Mouse (Mus musculus): Measurements from ENCODE around the gene Trpv1. TPM values are rescaled to one million over a fixed set of nuclear protein-coding genes. Genes with fewer than 3 reads are reported as not detected.

The Trpv1 gene
- polyA plus RNA-seq, 1 experiment from 2014 or later: 0.26 TPM

DNA sequence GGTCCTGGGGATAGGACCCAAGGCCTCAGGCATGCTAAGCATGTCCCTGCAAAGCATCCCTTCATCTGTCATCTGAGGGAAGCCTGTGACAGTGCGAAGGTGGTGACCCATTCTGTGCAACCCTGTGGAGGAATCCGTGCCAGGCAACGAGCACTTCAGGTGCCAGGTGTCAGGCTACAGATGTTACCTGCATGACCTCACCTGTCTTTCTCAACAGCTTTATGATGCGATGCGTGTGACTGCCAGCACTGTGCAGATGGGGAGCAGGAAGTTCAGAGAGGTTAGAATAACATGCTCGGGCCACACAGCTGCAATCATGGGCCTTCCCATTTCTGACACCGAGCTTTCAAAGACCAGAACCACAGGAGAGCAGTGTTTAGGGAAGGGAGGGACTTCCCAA, 28.9 kb upstream of the Trpv1 start:
- no peaks in the 10 kb centered on the region for H3K9me3 ChIP-seq (replicated peaks)
- 69% methylated on average over 7 of the region's 7 CpGs for WGBS
- DNase-seq (ENCODE audit: low spot score): no peak

DNA sequence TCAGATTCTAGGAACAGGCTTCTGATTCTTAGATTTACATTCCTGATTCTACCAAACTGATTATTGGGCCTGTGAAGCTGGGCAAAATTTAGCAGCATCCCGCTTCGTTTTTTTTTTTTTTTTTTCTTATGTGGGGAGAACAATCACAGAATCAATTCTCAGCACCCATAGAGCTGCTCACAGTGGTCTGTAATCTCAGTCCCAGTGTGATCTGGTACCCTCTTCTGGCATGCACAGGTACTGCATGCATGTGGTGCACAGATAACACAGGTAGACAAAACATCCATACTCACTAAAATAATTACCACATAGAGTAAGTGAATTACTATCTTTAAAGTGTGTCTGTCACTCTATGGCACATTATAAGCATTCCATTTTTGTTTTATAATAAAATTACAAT, 26.5 kb upstream of the Trpv1 start:
- 81% methylated on average over 2 of the region's 2 CpGs for WGBS
- no peak for DNase-seq (ENCODE audit: low spot score)
- no peaks in the 10 kb centered on the region for H3K4me1 ChIP-seq
- no peak overlapping the region for H3K4me3 ChIP-seq
- H3K36me3 ChIP-seq: no peaks in the 10 kb centered on the region
- H3K27ac ChIP-seq: no peak overlapping the region
- H3K9me3 ChIP-seq (replicated peaks): no peaks in the 10 kb centered on the region
- no peaks in the 10 kb centered on the region for H3K27me3 ChIP-seq (ENCODE audit: low read depth, poor library complexity, severe bottlenecking)

More for the DNA sequence above, 28.9 kb upstream of the Trpv1 start:
- Histone ChIP-seq H3K4me3 (no peak overlapping the region), H3K27ac (no peak overlapping the region), H3K27me3 (ENCODE audit: low read depth, poor library complexity, severe bottlenecking) (no peaks in the 10 kb centered on the region), H3K4me1 (no peaks in the 10 kb centered on the region), H3K36me3 (no peaks in the 10 kb centered on the region)

DNA sequence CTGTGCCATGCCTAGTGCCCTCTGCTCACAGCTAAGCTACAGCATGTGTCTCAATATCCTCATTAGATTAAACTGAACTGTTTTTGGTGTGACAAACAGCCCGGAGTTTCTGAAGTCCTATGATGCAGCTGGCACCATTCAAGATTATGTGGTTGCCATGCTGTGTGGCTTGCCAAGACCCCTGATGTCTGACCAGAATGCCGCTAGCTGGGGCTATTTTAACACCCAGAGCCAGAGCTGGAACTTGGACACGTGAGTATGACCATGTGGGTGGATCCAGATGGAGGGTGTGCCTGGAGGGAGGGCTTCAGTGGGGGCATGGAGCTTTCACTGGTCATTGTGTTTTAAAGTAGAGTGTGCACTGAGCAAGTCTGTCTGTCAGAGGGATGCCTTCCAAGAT, 20.1 kb upstream of the Trpv1 start:
- no peak for DNase-seq (ENCODE audit: low spot score)
- Histone ChIP-seq H3K36me3 (no peaks in the 10 kb centered on the region), H3K27ac (no peak overlapping the region), H3K9me3 (replicated peaks) (no peaks in the 10 kb centered on the region), H3K27me3 (ENCODE audit: low read depth, poor library complexity, severe bottlenecking) (no peaks in the 10 kb centered on the region), H3K4me3 (no peak overlapping the region), H3K4me1 (no peaks in the 10 kb centered on the region)
- 83% methylated on average over 3 of the region's 3 CpGs for WGBS

DNA sequence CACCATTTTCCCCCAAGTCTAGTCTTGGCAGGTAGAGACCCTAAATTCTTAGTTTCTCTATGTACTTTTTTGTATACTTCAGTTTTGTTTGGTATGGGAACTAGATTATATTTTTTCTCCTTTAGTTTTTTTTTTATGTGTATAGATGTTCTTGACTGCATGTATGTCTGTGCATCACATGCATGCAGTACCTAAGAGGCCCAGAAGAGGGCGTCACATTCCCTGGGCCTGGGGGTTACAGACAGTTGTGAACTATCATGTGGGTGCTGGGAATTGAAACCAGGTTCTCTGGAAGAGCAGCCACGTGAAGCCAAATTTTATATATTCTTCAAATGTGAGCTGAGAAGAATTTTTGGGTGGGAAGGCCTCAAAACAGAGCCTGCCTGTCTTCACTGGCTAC, 14.4 kb upstream of the Trpv1 start:
- no peak for DNase-seq (ENCODE audit: low spot score)
- H3K9me3 ChIP-seq (replicated peaks): no peaks in the 10 kb centered on the region
- no peak overlapping the region for H3K27ac ChIP-seq
- 52% methylated on average over 2 of the region's 2 CpGs for WGBS
- no peaks in the 10 kb centered on the region for H3K4me1 ChIP-seq
- no peaks in the 10 kb centered on the region for H3K27me3 ChIP-seq (ENCODE audit: low read depth, poor library complexity, severe bottlenecking)
- H3K36me3 ChIP-seq: no peaks in the 10 kb centered on the region
- no peak overlapping the region for H3K4me3 ChIP-seq

DNA sequence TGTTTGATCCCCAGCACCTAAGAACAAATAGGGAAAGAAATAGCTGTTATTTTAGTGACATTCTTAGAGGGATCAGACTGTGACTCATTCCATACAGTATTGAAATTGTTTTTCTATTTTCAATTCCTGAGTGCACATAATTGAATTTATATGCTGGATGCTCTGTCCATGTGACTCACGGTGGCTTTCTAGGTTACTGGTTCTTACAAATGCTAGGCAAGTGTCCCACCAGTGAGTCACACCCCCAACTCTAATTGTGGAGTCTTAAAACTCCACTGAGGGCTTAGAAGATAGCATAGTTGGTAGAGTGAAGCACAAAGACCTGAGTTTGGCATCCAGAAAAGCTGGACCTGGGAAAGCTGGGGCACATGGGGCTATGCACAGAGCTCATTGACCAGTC, 13.4 kb upstream of the Trpv1 start:
- no peak for DNase-seq (ENCODE audit: low spot score)
- Histone ChIP-seq H3K4me3 (no peak overlapping the region), H3K4me1 (no peaks in the 10 kb centered on the region), H3K27ac (no peak overlapping the region), H3K27me3 (ENCODE audit: low read depth, poor library complexity, severe bottlenecking) (no peaks in the 10 kb centered on the region), H3K9me3 (replicated peaks) (no peaks in the 10 kb centered on the region), H3K36me3 (no peaks in the 10 kb centered on the region)
- WGBS: 86% methylated on average over 1 of the region's 1 CpGs

DNA sequence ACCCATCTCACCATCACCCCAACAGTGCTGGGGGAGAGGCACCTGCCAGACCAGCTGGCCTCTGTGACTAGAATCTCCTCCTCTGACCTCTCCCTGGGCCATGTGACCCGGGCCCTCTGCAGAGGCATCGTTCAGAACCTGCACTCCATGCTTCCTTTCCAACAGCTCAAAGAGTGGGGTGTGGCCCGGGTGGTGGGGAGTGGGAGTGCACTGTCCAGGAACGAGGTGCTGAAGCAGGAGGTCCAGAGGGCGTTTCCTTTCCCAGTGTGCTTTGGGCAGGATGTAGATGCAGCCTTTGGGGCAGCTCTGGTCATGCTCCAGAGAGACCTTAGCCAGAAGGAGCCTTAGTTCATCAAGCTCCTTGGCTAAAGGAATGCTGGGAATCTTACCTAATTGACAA, 11.2 kb upstream of the Trpv1 start:
- 39% methylated on average over 5 of the region's 5 CpGs for WGBS
- no peaks in the 10 kb centered on the region for H3K4me1 ChIP-seq
- H3K4me3 ChIP-seq: no peak overlapping the region
- H3K27ac ChIP-seq: no peak overlapping the region
- no peak for DNase-seq (ENCODE audit: low spot score)
- H3K9me3 ChIP-seq (replicated peaks): no peaks in the 10 kb centered on the region
- no peaks in the 10 kb centered on the region for H3K36me3 ChIP-seq
- H3K27me3 ChIP-seq (ENCODE audit: low read depth, poor library complexity, severe bottlenecking): no peaks in the 10 kb centered on the region

DNA sequence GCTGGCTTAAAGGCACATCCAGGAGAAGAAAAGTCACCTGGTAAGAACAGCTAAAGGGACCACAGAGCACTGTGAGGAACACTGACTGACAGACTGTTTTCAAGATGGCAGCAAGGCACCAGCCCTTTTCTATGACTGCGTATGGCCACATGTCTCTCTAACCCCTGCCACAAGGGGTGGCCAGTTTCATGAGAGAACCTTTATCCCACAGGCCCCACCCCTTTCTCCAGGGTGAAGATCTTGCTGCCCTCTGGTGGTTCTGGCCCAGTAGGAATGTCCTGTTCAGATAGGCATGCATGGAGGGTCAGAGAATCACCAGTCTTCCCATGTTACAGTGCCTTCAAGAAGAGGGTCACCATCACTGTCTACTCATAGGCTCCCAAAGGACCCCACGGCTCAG, 10.1 kb upstream of the Trpv1 start:
- H3K27me3 ChIP-seq (ENCODE audit: low read depth, poor library complexity, severe bottlenecking): no peaks in the 10 kb centered on the region
- 79% methylated on average over 2 of the region's 2 CpGs for WGBS
- no peak overlapping the region for H3K27ac ChIP-seq
- no peak for DNase-seq (ENCODE audit: low spot score)
- H3K4me3 ChIP-seq: no peak overlapping the region
- no peaks in the 10 kb centered on the region; the same call in 1 of the 2 replicates for H3K9me3 ChIP-seq (replicated peaks)
- no peaks in the 10 kb centered on the region for H3K4me1 ChIP-seq
- H3K36me3 ChIP-seq: no peaks in the 10 kb centered on the region

DNA sequence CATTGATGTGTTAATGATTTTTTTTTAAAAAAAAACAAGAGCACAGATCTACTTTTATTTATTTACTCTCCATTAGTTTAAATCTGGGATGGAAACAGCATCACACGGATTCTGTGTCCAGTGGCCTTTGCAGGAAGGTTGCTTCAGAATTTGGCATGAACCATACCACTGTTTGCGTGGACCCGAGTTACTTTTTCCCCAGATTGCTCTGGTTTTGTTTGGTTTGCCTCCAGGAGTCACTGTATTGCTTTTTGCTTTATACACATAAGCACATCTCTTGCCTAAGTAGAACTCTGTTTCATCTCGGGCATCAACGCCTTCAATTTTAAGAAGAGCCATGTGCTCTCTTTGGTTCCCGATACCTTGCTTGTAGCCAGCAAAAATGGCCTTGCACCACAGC, 8.2 kb upstream of the Trpv1 start:
- Histone ChIP-seq H3K27ac (no peak overlapping the region), H3K27me3 (ENCODE audit: low read depth, poor library complexity, severe bottlenecking) (no peaks in the 10 kb centered on the region), H3K9me3 (replicated peaks) (no peaks in the 10 kb centered on the region; the same call in 1 of the 2 replicates), H3K4me3 (no peak overlapping the region), H3K4me1 (no peaks in the 10 kb centered on the region), H3K36me3 (no peaks in the 10 kb centered on the region)
- 94% methylated on average over 6 of the region's 6 CpGs for WGBS
- no peak for DNase-seq (ENCODE audit: low spot score)

DNA sequence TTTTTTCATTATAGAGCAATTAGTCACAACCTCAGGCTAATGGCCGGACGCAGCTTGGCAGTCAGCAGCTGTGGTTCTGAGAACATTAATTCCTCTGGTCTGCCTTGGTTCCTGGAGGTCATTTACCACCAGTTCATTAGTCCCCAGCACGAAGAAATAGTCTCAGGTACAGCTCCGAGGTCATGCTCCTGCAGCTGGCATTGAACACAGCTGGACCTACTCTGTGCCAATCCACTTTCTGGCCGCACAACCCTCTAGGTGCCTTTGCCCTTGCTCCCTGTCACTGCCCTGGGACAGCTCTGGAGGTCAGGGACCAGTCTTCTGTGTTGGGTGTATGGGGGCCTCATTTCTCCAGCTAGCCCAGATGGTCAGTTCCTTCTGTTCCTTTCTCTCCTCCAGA, 5.2 kb upstream of the Trpv1 start:
- Histone ChIP-seq H3K36me3 (no peaks in the 10 kb centered on the region), H3K4me1 (no peaks in the 10 kb centered on the region), H3K27ac (no peak overlapping the region), H3K4me3 (no peak overlapping the region), H3K27me3 (ENCODE audit: low read depth, poor library complexity, severe bottlenecking) (no peaks in the 10 kb centered on the region), H3K9me3 (replicated peaks) (no peaks in the 10 kb centered on the region; the same call in 1 of the 2 replicates)
- no peak for DNase-seq (ENCODE audit: low spot score)
- WGBS: 83% methylated on average over 5 of the region's 5 CpGs

DNA sequence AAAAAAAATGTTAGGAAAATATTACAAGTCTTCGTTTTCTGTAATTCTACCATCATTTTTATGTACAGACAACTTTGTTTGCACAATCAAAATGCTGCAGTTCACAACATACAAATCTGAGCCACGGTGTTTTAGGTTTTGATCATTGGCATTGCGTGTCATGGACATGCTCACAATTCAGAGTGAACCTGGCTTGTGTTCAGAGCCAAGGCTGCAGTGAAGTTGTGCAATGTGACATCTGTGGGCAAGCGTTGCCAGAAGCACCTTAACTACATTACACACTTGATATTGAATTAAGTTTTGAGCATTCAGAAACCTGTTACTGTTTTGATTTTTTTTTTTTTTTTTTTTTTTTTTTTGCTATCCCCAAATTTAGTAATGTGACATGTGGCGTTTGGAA, 4.0 kb upstream of the Trpv1 start:
- no peak overlapping the region for H3K4me3 ChIP-seq
- DNase-seq (ENCODE audit: low spot score): no peak
- no peak overlapping the region for H3K27ac ChIP-seq
- H3K4me1 ChIP-seq: no peaks in the 10 kb centered on the region
- WGBS: 93% methylated on average over 5 of the region's 5 CpGs
- H3K9me3 ChIP-seq (replicated peaks): no peaks in the 10 kb centered on the region; the same call in 1 of the 2 replicates
- no peaks in the 10 kb centered on the region for H3K36me3 ChIP-seq
- H3K27me3 ChIP-seq (ENCODE audit: low read depth, poor library complexity, severe bottlenecking): no peaks in the 10 kb centered on the region

DNA sequence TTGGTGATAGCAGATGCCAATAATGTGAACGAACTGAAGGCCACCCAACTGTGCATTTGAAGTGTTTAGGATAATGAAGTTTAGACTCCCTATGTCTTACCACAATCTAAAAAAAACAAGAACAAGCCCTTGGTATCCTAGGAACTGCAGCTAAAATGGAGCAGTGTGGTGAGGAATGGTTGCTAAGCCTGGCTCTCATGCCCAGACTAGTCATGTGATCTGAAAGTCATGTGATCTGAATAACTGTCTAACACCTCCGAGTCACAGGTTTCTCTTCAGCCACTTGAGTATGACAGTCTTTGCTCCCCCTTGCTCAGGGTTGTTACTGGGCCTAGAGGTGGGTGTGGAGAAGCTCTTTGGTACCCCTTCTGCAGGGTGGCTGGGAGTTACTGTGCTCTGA, 1.6 kb upstream of the Trpv1 start:
- Histone ChIP-seq H3K27me3 (ENCODE audit: low read depth, poor library complexity, severe bottlenecking) (no peaks in the 10 kb centered on the region), H3K4me1 (peaks cover 3% of the 10 kb centered on the region; the same call in 1 of the 2 replicates), H3K36me3 (no peaks in the 10 kb centered on the region), H3K9me3 (replicated peaks) (no peaks in the 10 kb centered on the region; the same call in 1 of the 2 replicates), H3K4me3 (no peak overlapping the region), H3K27ac (no peak overlapping the region)
- WGBS: 59% methylated on average over 2 of the region's 2 CpGs
- DNase-seq (ENCODE audit: low spot score): no peak

DNA sequence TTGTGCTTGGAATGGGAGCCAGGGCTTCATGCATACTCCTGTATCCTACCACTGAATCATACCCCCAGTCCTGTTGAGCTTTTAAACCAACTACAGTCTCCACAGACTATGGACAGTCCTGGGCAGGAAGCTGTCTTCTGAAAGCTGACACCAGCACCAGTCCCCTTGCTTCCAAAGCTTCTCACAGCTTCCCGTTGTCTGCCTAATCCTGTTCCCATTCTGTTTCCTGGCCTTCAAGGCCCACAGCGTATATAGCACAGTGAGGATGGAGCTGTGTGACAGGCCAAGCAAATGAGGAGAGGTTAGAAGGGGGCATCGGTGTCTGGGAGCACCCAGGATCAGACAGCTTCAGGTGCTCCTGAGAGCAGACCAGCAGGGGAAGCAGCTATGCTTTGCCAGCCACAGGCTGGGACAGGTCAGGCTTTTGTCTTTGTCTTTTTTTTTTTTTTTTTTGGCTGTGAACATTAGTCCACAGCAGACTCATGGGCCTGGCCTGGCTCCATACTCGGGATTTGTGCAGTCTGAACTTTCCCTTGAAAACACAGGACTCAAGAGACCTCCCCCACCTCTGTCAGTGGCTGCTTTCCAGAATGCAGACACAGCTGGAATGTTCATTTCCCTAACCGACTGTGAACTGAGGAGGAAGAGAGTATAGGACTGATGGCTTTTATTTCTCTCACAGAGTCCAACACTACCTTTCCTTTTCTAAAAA, 2.1 kb downstream of the Trpv1 start:
- WGBS: 52% methylated on average over 5 of the region's 5 CpGs
- H3K4me1 ChIP-seq: peaks cover 3% of the 10 kb centered on the region; the same call in 1 of the 2 replicates
- H3K4me3 ChIP-seq: no peak overlapping the region
- no peak for DNase-seq (ENCODE audit: low spot score)
- 0 out of 2 replicates have a peak overlapping the region, but pooled peaks have one; percentile 30 for H3K27ac ChIP-seq
- no peaks in the 10 kb centered on the region for H3K36me3 ChIP-seq
- no peaks in the 10 kb centered on the region for H3K9me3 ChIP-seq (replicated peaks)
- H3K27me3 ChIP-seq (ENCODE audit: low read depth, poor library complexity, severe bottlenecking): no peaks in the 10 kb centered on the region

DNA sequence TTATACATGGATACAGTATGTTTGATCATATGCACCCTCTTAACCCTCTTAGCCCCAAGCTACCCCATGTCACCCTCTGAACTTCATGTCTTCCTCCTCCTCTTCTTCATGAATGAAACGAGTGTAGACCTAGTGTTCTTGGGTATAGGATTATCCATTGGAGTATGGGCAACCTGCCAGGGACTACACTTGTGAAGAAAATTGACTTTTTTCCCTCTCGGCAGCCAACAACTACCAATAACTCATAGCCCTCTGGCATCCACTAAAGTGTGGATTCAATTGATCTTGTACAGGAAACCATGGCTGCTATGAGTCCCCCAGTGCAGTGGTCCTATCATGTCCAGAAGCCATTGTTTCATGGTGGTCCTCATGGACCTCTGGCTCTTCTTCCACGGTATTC, 2.6 kb downstream of the Trpv1 start:
- H3K4me1 ChIP-seq: peaks cover 3% of the 10 kb centered on the region; the same call in 1 of the 2 replicates
- 81% methylated on average over 3 of the region's 3 CpGs for WGBS
- H3K36me3 ChIP-seq: no peaks in the 10 kb centered on the region
- H3K27me3 ChIP-seq (ENCODE audit: low read depth, poor library complexity, severe bottlenecking): no peaks in the 10 kb centered on the region
- H3K4me3 ChIP-seq: no peak overlapping the region
- no peaks in the 10 kb centered on the region for H3K9me3 ChIP-seq (replicated peaks)
- H3K27ac ChIP-seq: no peak overlapping the region
- DNase-seq (ENCODE audit: low spot score): no peak

DNA sequence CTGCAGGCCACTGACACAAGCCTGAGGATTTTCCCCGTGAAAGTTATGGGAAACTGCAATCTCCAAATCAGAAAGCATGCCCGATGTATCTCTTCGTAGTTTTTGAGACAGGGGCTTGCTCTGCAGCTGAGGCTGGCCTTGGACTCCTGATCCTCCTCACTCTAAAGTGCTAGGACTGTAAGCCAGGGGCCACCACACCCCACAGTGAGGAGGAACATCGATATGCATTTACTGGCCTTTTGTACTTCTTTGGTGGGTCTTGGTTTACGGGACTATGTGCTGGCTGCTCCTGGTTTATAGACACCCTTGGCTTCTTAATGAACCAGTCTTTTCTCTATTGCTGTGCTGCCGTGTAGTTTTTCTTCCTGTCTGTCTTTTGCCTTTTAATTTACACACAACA, 8.1 kb downstream of the Trpv1 start:
- H3K27me3 ChIP-seq (ENCODE audit: low read depth, poor library complexity, severe bottlenecking): no peaks in the 10 kb centered on the region
- no peak overlapping the region for H3K27ac ChIP-seq
- H3K4me3 ChIP-seq: no peak overlapping the region
- no peaks in the 10 kb centered on the region for H3K4me1 ChIP-seq
- 86% methylated on average over 6 of the region's 6 CpGs for WGBS
- DNase-seq (ENCODE audit: low spot score): no peak
- no peaks in the 10 kb centered on the region for H3K36me3 ChIP-seq
- no peaks in the 10 kb centered on the region for H3K9me3 ChIP-seq (replicated peaks)

All from limb, embryonic 10.5 days (tissue).